Mouse (Mus musculus) midbrain, embryonic 12.5 days (tissue): ENCODE data around the gene Cd300lg. TPM values are rescaled to one million over a fixed set of nuclear protein-coding genes. Genes with fewer than 3 reads are reported as not detected.

Experiments used
- ATAC-seq: fragments of 200-750 bp; cut with Nextera tagmentation; 2 replicates; pipeline ENCODE4 v1.8.0; 2017; ENCODE audit warnings: low read depth, moderate TSS enrichment, moderate library complexity; ENCODE audit not compliant: low FRiP score
- H3K27ac ChIP-seq: fragments of 300-500 bp; sonication (generic); replicated peaks from 2 replicates; pipeline ENCODE4 v1.5.1; 2016; ENCODE audit warnings: mild to moderate bottlenecking
- H3K27me3 ChIP-seq: fragments of 300-500 bp; sonication (generic); 2 replicates; pipeline ENCODE4 v1.6.1; 2016; ENCODE audit warnings: mild to moderate bottlenecking
- H3K36me3 ChIP-seq: fragments of 300-500 bp; sonication (generic); 2 replicates; pipeline ENCODE4 v1.6.1; 2016
- H3K4me1 ChIP-seq: fragments of 300-500 bp; sonication (generic); 2 replicates; pipeline ENCODE4 v1.6.1; 2016
- H3K4me2 ChIP-seq: fragments of 300-500 bp; sonication (generic); replicated peaks from 2 replicates; pipeline ENCODE4 v1.6.1; 2016; ENCODE audit warnings: mild to moderate bottlenecking, moderate library complexity
- H3K4me3 ChIP-seq: fragments of 300-500 bp; sonication (generic); 2 replicates; pipeline ENCODE4 v1.5.1; 2016; ENCODE audit warnings: mild to moderate bottlenecking
- H3K9ac ChIP-seq: fragments of 300-500 bp; sonication (generic); replicated peaks from 2 replicates; pipeline ENCODE4 v1.6.1; 2016; ENCODE audit warnings: mild to moderate bottlenecking, moderate library complexity
- H3K9me3 ChIP-seq: fragments of 300-500 bp; sonication (generic); 2 replicates; pipeline ENCODE4 v1.6.1; 2016; ENCODE audit warnings: mild to moderate bottlenecking
- WGBS: fragments of 180-500 bp; shearing (Covaris S2); methylation state at CpG from one replicate; pipeline ENCODE4 v1.1.7; 2016; 5-methylcytosine and 5-hydroxymethylcytosine counted together
- polyA plus RNA-seq: library from polyadenylated mRNA; unstranded; fragments of >200 nt; fragmentation: Nextera tagmentation; extraction: Ambion mirVana; gene quantifications from 2 replicates; pipeline ENCODE4 v1.2.1, GENCODE M21; 2016

Cd300lg gene
- polyA plus RNA-seq, 1 experiment from 2014 or later = 0.19 TPM

- 61% methylated on average over 13 of the region's 13 CpGs for whole genome bisulfite sequencing
- Histone ChIP-seq H3K4me2 (no peak overlapping the region), H3K9me3 (no peaks in the 10 kb centered on the region), H3K27me3 (no peaks in the 10 kb centered on the region), H3K4me3 (no peak overlapping the region), H3K4me1 (peaks cover 30% of the 10 kb centered on the region), H3K9ac (no peak overlapping the region), H3K27ac (peak overlapping the region; percentile 76), H3K36me3 (peaks cover 75% of the 10 kb centered on the region)
- ATAC-seq = peak; percentile 30; the same call in 1 of the 2 replicates
Measured at GRCm38 (mm10) chr11:102010140-102010539, 31.2 kb upstream of the Cd300lg start.

DNA sequence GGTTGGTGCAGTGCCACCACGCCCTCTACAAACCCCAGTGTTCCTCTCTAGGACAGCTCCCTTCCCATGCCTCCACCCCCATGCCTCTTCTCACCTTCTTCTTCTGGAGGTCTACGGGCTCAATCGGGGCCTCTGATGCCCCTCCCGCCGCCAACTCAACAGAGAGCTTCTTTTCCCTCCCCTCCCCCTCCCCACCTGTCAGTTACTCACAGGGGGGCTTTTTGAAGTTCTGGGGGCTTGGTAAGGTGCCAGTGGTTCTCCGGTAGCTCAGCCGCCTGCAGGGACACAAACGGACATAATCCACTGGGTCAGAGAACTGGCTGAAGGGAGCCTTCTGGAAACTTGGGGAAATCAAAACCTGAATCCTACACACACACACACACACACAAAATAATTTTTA, 29.8 kb upstream of the Cd300lg start:
- Histone ChIP-seq H3K9ac (no peak overlapping the region), H3K36me3 (peaks cover 76% of the 10 kb centered on the region), H3K4me3 (no peak overlapping the region), H3K9me3 (no peaks in the 10 kb centered on the region), H3K4me2 (no peak overlapping the region), H3K27me3 (no peaks in the 10 kb centered on the region), H3K4me1 (peaks cover 29% of the 10 kb centered on the region), H3K27ac (no peak overlapping the region)
- ATAC-seq = no peak
- WGBS = 88% methylated on average over 8 of the region's 8 CpGs

GRCm38 (mm10) chr11:102013201-102013600, 28.1 kb upstream of the Cd300lg start:
- Histone ChIP-seq H3K9me3 (no peaks in the 10 kb centered on the region), H3K4me1 (peaks cover 24% of the 10 kb centered on the region), H3K9ac (no peak overlapping the region), H3K4me2 (no peak overlapping the region), H3K27ac (no peak overlapping the region), H3K4me3 (no peak overlapping the region), H3K36me3 (peaks cover 79% of the 10 kb centered on the region), H3K27me3 (no peaks in the 10 kb centered on the region)
- ATAC-seq = no peak
- WGBS = 88% methylated on average over 8 of the region's 8 CpGs

DNA sequence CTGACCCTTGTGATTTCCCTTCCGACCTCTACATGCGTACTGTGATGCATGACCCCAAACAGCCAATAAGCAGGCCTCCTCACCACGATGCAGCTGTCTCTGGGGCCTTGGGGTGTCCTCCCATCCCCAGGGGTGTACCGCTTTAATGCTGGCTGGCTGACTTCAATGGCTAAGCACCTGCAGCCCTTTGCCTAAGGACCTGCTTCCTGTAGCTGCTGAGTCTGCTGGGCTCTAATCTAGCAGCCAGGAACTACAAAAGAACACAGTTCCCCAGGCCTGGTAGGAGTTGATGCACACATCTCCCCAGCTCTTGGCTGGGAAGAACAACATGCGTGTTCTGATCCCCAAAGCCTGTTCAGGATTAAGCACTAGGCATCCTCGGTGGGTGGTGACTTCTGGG, 25.8 kb upstream of the Cd300lg start:
- Histone ChIP-seq H3K36me3 (peaks cover 63% of the 10 kb centered on the region), H3K9me3 (no peaks in the 10 kb centered on the region), H3K4me2 (no peak overlapping the region), H3K4me1 (peaks cover 17% of the 10 kb centered on the region), H3K27ac (no peak overlapping the region; the same call in 1 of the 2 replicates), H3K27me3 (no peaks in the 10 kb centered on the region), H3K9ac (no peak overlapping the region), H3K4me3 (no peak overlapping the region)
- ATAC-seq = no peak
- WGBS = 59% methylated on average over 6 of the region's 6 CpGs

DNA sequence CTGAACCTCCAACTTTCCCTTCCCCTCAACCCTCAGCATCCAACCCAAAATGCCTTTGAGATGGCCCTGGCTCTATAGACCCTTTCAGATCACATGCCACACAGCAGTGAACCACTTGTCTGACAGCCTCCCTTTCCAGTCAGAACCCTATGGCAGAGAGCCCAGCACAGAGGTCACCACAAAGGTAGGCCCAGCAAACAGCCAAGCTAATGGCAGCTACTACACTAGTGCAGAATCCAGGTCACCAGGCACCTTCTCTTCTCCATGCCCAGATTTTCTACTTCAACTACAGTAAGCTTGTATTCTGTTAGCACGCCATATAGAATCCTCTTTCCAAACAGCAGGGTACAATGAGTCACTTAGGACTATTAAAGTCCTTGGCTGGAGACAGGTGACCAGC, 25.2 kb upstream of the Cd300lg start:
- ATAC-seq = no peak
- Histone ChIP-seq H3K36me3 (peaks cover 58% of the 10 kb centered on the region), H3K4me1 (peaks cover 15% of the 10 kb centered on the region; the same call in 1 of the 2 replicates), H3K27ac (no peak overlapping the region; the same call in 1 of the 2 replicates), H3K27me3 (no peaks in the 10 kb centered on the region), H3K9ac (no peak overlapping the region), H3K4me2 (no peak overlapping the region), H3K4me3 (no peak overlapping the region), H3K9me3 (no peaks in the 10 kb centered on the region)
- 88% methylated on average over 1 of the region's 1 CpGs for WGBS

DNA sequence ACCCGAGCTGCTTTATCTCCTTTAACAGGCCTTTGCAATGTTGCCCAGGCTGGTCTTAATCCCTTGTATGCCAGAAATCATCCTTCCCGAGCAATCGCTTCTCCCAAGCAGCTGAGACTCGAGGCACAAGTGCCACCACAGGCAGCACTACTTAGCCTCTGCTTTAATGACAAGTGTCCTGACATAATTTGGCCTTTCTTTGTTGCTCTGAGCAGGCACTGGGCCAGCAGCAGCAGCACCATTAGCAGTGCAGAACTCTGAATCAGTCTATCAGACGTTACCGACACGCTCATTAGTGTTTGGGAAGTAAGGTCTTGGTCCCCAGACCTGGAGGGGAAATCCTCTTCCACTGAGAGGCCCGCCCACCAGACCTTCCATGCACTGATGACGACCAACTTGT, 21.6 kb upstream of the Cd300lg start:
- 80% methylated on average over 9 of the region's 9 CpGs for WGBS
- Histone ChIP-seq H3K4me1 (peaks cover 13% of the 10 kb centered on the region), H3K4me2 (no peak overlapping the region), H3K27me3 (no peaks in the 10 kb centered on the region), H3K9me3 (no peaks in the 10 kb centered on the region), H3K36me3 (peaks cover 45% of the 10 kb centered on the region), H3K4me3 (no peak overlapping the region), H3K9ac (no peak overlapping the region), H3K27ac (peak overlapping the region; percentile 25; the same call in 1 of the 2 replicates)
- ATAC-seq = no peak

DNA sequence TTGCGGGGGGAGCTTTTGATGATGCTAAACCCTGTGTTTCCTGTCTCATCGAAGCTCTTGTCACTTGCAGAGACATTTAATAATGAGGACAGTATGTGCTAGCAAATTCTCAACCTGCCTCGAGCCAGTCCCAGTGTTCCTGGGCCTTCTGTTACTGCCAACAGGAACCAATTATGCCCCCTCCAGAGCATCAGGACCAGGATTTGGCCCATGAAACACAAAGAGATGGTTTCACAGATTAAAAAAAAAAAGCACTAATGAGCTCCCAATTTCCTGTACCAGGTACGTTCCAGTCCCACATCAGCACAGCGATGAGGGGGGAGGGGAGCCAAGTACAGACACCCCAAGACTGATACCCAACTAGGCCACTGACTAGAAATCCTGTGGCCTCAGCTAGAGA, 20.1 kb upstream of the Cd300lg start:
- ATAC-seq = no peak
- H3K27ac ChIP-seq = no peak overlapping the region
- H3K4me1 ChIP-seq = peaks cover 23% of the 10 kb centered on the region
- no peak overlapping the region for H3K4me2 ChIP-seq
- no peaks in the 10 kb centered on the region for H3K27me3 ChIP-seq
- WGBS = 95% methylated on average over 5 of the region's 5 CpGs
- H3K36me3 ChIP-seq = peaks cover 40% of the 10 kb centered on the region
- no peak overlapping the region for H3K4me3 ChIP-seq
- no peak overlapping the region for H3K9ac ChIP-seq
- H3K9me3 ChIP-seq = no peaks in the 10 kb centered on the region

- H3K4me2 ChIP-seq = no peak overlapping the region
- H3K36me3 ChIP-seq = peaks cover 21% of the 10 kb centered on the region
- H3K4me3 ChIP-seq = no peak overlapping the region
- no peak overlapping the region for H3K27ac ChIP-seq
- peaks cover 33% of the 10 kb centered on the region for H3K4me1 ChIP-seq
- 0 out of 2 replicates have a peak overlapping the region, but pooled peaks have one; percentile 31 for H3K9ac ChIP-seq
- no peaks in the 10 kb centered on the region for H3K27me3 ChIP-seq
- no peaks in the 10 kb centered on the region for H3K9me3 ChIP-seq
- no peak for ATAC-seq
- WGBS = 80% methylated on average over 13 of the region's 13 CpGs
Measured at GRCm38 (mm10) chr11:102023406-102023805, 17.9 kb upstream of the Cd300lg start.

- Histone ChIP-seq H3K36me3 (peaks cover 19% of the 10 kb centered on the region), H3K9me3 (no peaks in the 10 kb centered on the region), H3K27me3 (no peaks in the 10 kb centered on the region), H3K4me1 (peaks cover 33% of the 10 kb centered on the region), H3K27ac (no peak overlapping the region), H3K9ac (no peak overlapping the region), H3K4me2 (no peak overlapping the region), H3K4me3 (no peak overlapping the region)
- ATAC-seq = no peak
- WGBS = 90% methylated on average over 6 of the region's 6 CpGs
Measured at GRCm38 (mm10) chr11:102024084-102024758, 17.1 kb upstream of the Cd300lg start.

DNA sequence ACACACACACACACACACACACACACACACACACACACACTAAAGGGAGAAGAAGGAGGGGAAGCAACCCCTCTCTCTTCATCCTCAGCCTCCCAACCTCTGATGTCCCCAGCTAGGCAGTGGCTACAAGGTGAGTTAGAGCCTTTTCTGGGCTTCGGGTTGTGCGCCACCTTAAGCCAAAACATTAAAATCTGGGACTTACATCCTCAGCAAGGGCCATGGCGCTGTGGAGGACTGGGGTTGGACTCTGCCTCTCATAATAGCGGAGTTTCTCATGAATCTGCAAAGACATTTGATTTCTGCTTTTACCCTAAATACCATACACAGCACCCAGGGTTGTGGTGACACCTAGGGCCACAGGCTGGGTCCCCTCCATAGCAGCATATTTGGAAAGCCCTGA, 16.4 kb upstream of the Cd300lg start:
- Histone ChIP-seq H3K36me3 (peaks cover 19% of the 10 kb centered on the region), H3K4me1 (peaks cover 31% of the 10 kb centered on the region), H3K4me2 (peak overlapping the region; percentile 83), H3K27ac (no peak overlapping the region), H3K4me3 (0 out of 2 replicates have a peak overlapping the region, but pooled peaks have one; percentile 4), H3K9ac (no peak overlapping the region), H3K27me3 (no peaks in the 10 kb centered on the region), H3K9me3 (no peaks in the 10 kb centered on the region)
- no peak for ATAC-seq
- 86% methylated on average over 4 of the region's 4 CpGs for WGBS

DNA sequence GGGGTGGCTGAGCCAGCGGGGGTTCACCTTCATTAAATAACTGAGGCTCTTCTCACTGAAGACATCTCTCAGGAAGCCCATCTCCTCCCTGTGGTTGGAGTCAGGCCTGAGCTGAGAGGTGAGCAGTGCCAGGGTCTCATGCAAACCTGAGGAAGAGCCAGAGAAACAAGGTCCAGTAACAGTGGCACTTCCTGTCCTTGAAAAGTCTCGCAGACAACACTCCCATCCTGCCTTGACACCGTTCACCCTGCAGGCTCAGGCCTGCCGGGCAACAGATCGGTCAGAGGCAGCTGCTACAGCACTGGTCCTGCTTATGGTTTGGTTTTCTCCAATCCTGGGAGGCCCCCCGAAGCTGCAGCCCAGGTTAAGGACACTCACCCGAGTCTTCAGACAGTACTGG, 16.0 kb upstream of the Cd300lg start:
- H3K36me3 ChIP-seq = peaks cover 18% of the 10 kb centered on the region
- peak overlapping the region; percentile 83 for H3K4me2 ChIP-seq
- WGBS = 35% methylated on average over 7 of the region's 7 CpGs
- H3K4me3 ChIP-seq = peak overlapping the region; percentile 72
- H3K9me3 ChIP-seq = no peaks in the 10 kb centered on the region
- H3K9ac ChIP-seq = no peak overlapping the region
- no peak overlapping the region for H3K27ac ChIP-seq
- H3K27me3 ChIP-seq = no peaks in the 10 kb centered on the region; the same call in 1 of the 2 replicates
- peaks cover 31% of the 10 kb centered on the region for H3K4me1 ChIP-seq
- no peak for ATAC-seq

- Histone ChIP-seq H3K4me1 (peaks cover 31% of the 10 kb centered on the region), H3K27me3 (peaks cover 3% of the 10 kb centered on the region; the same call in 1 of the 2 replicates), H3K4me3 (peak overlapping the region; percentile 72), H3K36me3 (peaks cover 17% of the 10 kb centered on the region; the same call in 1 of the 2 replicates), H3K9me3 (no peaks in the 10 kb centered on the region), H3K4me2 (peak overlapping the region; percentile 83), H3K9ac (peak overlapping the region; percentile 74), H3K27ac (peak overlapping the region; percentile 91)
- peak; percentile 42; the same call in 1 of the 2 replicates for ATAC-seq
- WGBS = 4% methylated on average over 23 of the region's 23 CpGs
Measured at GRCm38 (mm10) chr11:102025991-102026660, 15.2 kb upstream of the Cd300lg start.
